Mouse (Mus musculus) kidney, embryonic 14.5 days (tissue): ENCODE data around the gene Flrt2. TPM values are rescaled to one million over a fixed set of nuclear protein-coding genes. Genes with fewer than 3 reads are reported as not detected.

ENCODE experiments used
- ATAC-seq: fragments of 200-750 bp; cut with Nextera tagmentation; 2 replicates; pipeline ENCODE4 v1.8.0; 2017; ENCODE audit warnings: moderate number of reproducible peaks, mild to moderate bottlenecking, moderate TSS enrichment, moderate library complexity; ENCODE audit not compliant: low FRiP score, low TSS enrichment
- H3K27ac ChIP-seq: fragments of 300-500 bp; sonication (generic); 2 replicates; pipeline ENCODE4 v1.5.1; 2014; ENCODE audit warnings: low read depth, mild to moderate bottlenecking, low read length, moderate library complexity, mixed read lengths
- H3K27me3 ChIP-seq: fragments of 300-500 bp; sonication (generic); 2 replicates; pipeline ENCODE4 v1.6.1; 2014; ENCODE audit warnings: mild to moderate bottlenecking, low read length; ENCODE audit not compliant: control insufficient read depth, insufficient read depth
- H3K36me3 ChIP-seq: fragments of 300-500 bp; sonication (generic); 2 replicates; pipeline ENCODE4 v1.6.1; 2014; ENCODE audit warnings: low read length, mixed read lengths; ENCODE audit not compliant: control insufficient read depth, insufficient read depth
- H3K4me1 ChIP-seq: fragments of 300-500 bp; sonication (generic); 2 replicates; pipeline ENCODE4 v1.6.1; 2014; ENCODE audit warnings: low read length, mixed read lengths; ENCODE audit not compliant: control insufficient read depth, insufficient read depth
- H3K4me2 ChIP-seq: fragments of 300-500 bp; sonication (generic); replicated peaks from 2 replicates; pipeline ENCODE4 v1.6.1; 2014; ENCODE audit warnings: low read depth, mild to moderate bottlenecking, low read length
- H3K4me3 ChIP-seq: fragments of 300-500 bp; sonication (generic); 2 replicates; pipeline ENCODE4 v1.5.1; 2014; ENCODE audit warnings: mild to moderate bottlenecking, low read length
- H3K9ac ChIP-seq: fragments of 300-500 bp; sonication (generic); 2 replicates; pipeline ENCODE4 v1.6.1; 2014; ENCODE audit warnings: low read depth, mild to moderate bottlenecking, low read length, moderate library complexity
- H3K9me3 ChIP-seq: fragments of 300-500 bp; sonication (generic); 2 replicates; pipeline ENCODE4 v1.6.1; 2016; ENCODE audit warnings: low read length; ENCODE audit not compliant: control insufficient read depth
- polyA plus RNA-seq: library from polyadenylated mRNA; unstranded; fragments of >200 nt; fragmentation: Nextera tagmentation; extraction: Ambion mirVana; gene quantifications from 2 replicates; pipeline ENCODE4 v1.2.1, GENCODE M21; 2014

The Flrt2 gene
- polyA plus RNA-seq, 1 experiment from 2014 or later: 45.3 TPM

- Histone ChIP-seq H3K9me3 (no peaks in the 10 kb centered on the region), H3K36me3 (no peaks in the 10 kb centered on the region)
These were observed 124.6 kb downstream of the Flrt2 start for GRCm38 (mm10) chr12:95816660-95817059.

More at GRCm38 (mm10) chr12:95816660-95817059, 124.6 kb downstream of the Flrt2 start:
- Histone ChIP-seq H3K27me3 (no peaks in the 10 kb centered on the region), H3K4me3 (no peak overlapping the region), H3K4me2 (no peak overlapping the region), H3K4me1 (no peaks in the 10 kb centered on the region), H3K27ac (no peak overlapping the region), H3K9ac (no peak overlapping the region)
- no peak for ATAC-seq
